Mouse (Mus musculus) C2C12 (cell line): ENCODE results near the gene Hist1h2ag. TPM values are rescaled to one million over a fixed set of nuclear protein-coding genes. Genes with fewer than 3 reads are reported as not detected.

Experiments
- H3K27me3 ChIP-seq: one replicate; pipeline ENCODE4 v1.6.1; 2011; ENCODE audit not compliant: control insufficient read depth, insufficient read depth, insufficient read length
- H3K36me3 ChIP-seq: one replicate; pipeline ENCODE4 v1.6.1; 2011; ENCODE audit not compliant: control insufficient read depth, insufficient read depth
- H3K4me3 ChIP-seq: one replicate; pipeline ENCODE4 v1.5.1; 2011; ENCODE audit warnings: mild to moderate bottlenecking, control low read depth; ENCODE audit not compliant: poor library complexity, insufficient read depth, severe bottlenecking
- H3K79me2 ChIP-seq: one replicate; pipeline ENCODE4 v1.6.1; 2011; ENCODE audit not compliant: control insufficient read depth, insufficient read depth
- H3K79me3 ChIP-seq: one replicate; pipeline ENCODE4 v1.6.1; 2011; ENCODE audit warnings: low read depth, control low read depth
- H3ac ChIP-seq: one replicate; pipeline ENCODE3; 2011; ENCODE audit warnings: low read depth; ENCODE audit not compliant: control insufficient read depth, insufficient read length
- CEBPB ChIP-seq: IDR thresholded peaks from one replicate; pipeline ENCODE4 v1.6.1; 2011; ENCODE audit warnings: low read depth, mild to moderate bottlenecking, control low read depth, moderate library complexity
- CTCF ChIP-seq: IDR thresholded peaks from one replicate; pipeline ENCODE4 v1.5.1; 2011; ENCODE audit not compliant: control insufficient read depth, insufficient read depth, insufficient read length
- FOSL1 ChIP-seq: IDR thresholded peaks from one replicate; pipeline ENCODE4 v1.8.0; 2011; ENCODE audit warnings: mild to moderate bottlenecking, low read length; ENCODE audit not compliant: poor library complexity, insufficient read depth, severe bottlenecking
- MAX ChIP-seq: IDR thresholded peaks from one replicate; pipeline ENCODE4 v1.6.1; 2011; ENCODE audit warnings: mild to moderate bottlenecking, control low read depth
- MYOD1 ChIP-seq: IDR thresholded peaks from one replicate; pipeline ENCODE4 v1.6.1; 2011; ENCODE audit warnings: low read depth; ENCODE audit not compliant: control insufficient read depth, insufficient read length
- MYOG ChIP-seq: IDR thresholded peaks from one replicate; pipeline ENCODE4 v1.6.1; 2011; ENCODE audit not compliant: control insufficient read depth, insufficient read length; ENCODE audit errors: extremely low read depth
- USF1 ChIP-seq: IDR thresholded peaks from one replicate; pipeline ENCODE4 v1.6.1; 2011; ENCODE audit warnings: low read depth, mild to moderate bottlenecking, control low read depth, moderate library complexity
- polyA plus RNA-seq: library from polyadenylated mRNA; unstranded; fragments of >200 nt; fragmentation: generic; extraction: Trizol; gene quantifications from one replicate; pipeline ENCODE4 v1.2.1, GENCODE M21; 2012; ENCODE audit warnings: missing spikeins

Gene Hist1h2ag
- polyA plus RNA-seq, 1 experiment = 9.8 TPM

DNA sequence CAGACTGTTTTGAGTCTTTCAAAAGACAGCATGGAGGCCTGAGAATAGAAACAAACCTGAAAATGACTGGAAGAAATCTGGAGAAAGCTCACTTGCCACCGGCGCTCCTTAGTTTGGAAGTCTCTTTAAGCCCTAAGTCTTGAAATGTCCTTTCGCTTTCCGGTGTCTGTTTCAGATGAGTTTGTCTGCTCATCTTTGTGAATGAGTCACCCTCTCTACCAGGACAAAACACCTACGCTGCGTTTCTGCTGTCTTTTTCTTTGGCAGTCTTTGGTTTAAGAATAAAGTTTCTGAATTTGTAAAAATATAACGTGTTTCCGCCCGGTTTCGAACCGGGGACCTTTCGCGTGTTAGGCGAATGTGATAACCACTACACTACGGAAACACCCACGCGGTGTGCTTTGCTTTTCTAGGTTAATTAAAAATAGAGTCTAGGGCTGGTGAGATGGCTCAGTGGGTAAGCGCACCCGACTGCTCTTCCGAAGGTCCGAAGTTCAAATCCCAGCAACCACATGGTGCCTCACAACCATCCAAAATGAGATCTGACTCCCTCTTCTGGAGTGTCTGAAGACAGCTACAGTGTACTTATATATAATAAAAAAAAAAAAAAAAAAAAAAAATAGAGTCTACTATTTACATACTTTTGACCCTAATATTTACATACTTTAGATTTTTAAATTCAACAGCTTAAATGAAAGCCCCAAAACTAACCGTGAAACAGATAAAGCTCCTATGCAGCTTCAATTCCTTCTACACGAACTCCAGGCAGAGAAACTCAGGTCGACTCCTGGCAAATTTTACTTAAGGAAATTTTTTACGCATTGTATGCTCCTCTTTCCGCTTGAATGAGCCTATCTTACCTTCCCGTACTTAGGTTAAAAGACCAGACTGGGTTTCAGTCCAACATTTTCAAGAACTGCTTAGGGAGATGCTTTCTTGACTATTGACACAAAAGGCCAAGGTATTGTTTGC, 27.0 kb downstream of the Hist1h2ag start:
- no peak overlapping the region for H3K4me3 ChIP-seq
- no peaks in the 10 kb centered on the region for H3K27me3 ChIP-seq
- TF ChIP-seq USF1 (no peak), MYOD1 (no peak), CEBPB (no peak), MYOG (no peak), CTCF (no peak), MAX (no peak), FOSL1 (no peak)
- no peaks in the 10 kb centered on the region for H3K36me3 ChIP-seq
- H3K79me3 ChIP-seq = no peaks in the 10 kb centered on the region
- no peaks in the 10 kb centered on the region for H3K79me2 ChIP-seq
- H3ac ChIP-seq = no peak overlapping the region

DNA sequence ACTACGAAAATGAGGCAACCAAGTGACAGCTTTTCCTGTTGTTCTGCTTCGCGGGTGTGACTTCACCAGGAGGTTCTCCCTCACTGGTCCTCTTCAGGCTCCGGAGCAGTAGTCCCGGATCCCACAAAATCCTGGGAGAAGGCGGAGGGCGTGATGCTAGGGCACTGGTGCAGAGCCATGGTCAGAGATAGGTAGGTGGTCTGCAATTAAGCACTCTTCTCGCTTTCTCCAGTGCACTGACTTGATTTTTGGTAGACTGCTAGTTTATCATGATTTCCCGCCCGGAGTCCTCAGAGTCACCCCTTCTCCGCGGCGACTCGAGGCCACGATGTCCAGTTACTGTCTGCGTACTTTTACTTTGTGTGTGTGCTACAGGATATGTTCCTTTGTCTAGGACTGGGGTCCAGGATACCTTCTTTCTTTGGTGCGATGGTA, 28.3 kb downstream of the Hist1h2ag start:
- Histone ChIP-seq H3K27me3 (peaks cover 5% of the 10 kb centered on the region), H3ac (no peak overlapping the region), H3K79me2 (no peaks in the 10 kb centered on the region), H3K4me3 (no peak overlapping the region), H3K36me3 (no peaks in the 10 kb centered on the region), H3K79me3 (no peaks in the 10 kb centered on the region)
- TF ChIP-seq MYOG = no peak
- no peak for TF ChIP-seq CTCF
- no peak for TF ChIP-seq MAX
- TF ChIP-seq FOSL1 = no peak
- TF ChIP-seq USF1 = no peak
- TF ChIP-seq CEBPB = no peak
- no peak for TF ChIP-seq MYOD1

DNA sequence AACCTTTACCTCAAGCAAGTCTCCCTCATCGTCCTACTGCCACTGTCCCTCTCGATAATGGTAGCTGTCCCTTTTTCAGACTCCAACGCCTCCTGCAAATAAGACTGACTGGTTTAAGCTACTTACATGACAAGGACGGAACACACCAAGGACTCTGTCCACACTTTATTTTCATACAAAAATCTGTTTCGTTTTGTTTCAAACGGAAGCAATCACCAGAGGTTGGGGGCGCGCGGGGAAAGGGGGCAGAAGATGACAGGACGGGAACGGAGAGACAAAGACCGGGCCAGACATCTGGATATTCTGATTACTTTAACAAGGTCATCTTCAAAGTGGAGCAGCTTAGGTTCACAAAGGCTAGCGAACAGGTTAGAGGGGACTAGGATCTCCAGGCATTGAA, 29.0 kb downstream of the Hist1h2ag start:
- H3K36me3 ChIP-seq = no peaks in the 10 kb centered on the region
- H3K79me2 ChIP-seq = no peaks in the 10 kb centered on the region
- peaks cover 5% of the 10 kb centered on the region for H3K27me3 ChIP-seq
- TF ChIP-seq MYOG (no peak), FOSL1 (no peak), USF1 (no peak), MAX (no peak), MYOD1 (no peak), CTCF (no peak), CEBPB (no peak)
- H3K4me3 ChIP-seq = no peak overlapping the region
- no peaks in the 10 kb centered on the region for H3K79me3 ChIP-seq
- H3ac ChIP-seq = no peak overlapping the region

DNA sequence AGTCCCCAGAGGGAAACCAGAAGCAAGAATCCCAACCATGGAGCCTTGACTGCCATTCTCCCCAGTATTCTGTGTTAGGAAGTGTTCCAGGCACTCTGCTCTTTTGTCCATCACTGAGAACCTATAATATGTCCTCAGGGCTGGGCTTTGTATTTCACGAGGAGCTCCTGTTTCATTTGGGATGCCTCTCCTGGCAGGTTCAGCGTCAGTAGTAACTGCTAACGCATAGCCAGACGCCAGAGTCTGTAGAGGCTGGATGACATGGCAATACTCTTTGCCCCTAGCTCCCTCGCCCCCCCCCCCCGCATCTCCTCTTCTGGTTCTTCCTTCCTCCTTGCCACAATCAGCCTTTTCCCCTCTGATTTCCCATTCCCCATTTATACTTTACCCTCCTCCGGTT, 33.1 kb downstream of the Hist1h2ag start, which contains the start of gene Prss16:
Gene Prss16, minus strand, starts transcription at position 101 of the 400 bp plus-strand sequence.
- TF ChIP-seq USF1 = no peak
- TF ChIP-seq MYOD1 = no peak
- no peaks in the 10 kb centered on the region for H3K79me3 ChIP-seq
- no peaks in the 10 kb centered on the region for H3K79me2 ChIP-seq
- no peaks in the 10 kb centered on the region for H3K36me3 ChIP-seq
- H3ac ChIP-seq = no peak within 1 kb of the TSS
- peaks cover 16% of the 10 kb centered on the region for H3K27me3 ChIP-seq
- H3K4me3 ChIP-seq = no peak within 1 kb of the TSS

DNA sequence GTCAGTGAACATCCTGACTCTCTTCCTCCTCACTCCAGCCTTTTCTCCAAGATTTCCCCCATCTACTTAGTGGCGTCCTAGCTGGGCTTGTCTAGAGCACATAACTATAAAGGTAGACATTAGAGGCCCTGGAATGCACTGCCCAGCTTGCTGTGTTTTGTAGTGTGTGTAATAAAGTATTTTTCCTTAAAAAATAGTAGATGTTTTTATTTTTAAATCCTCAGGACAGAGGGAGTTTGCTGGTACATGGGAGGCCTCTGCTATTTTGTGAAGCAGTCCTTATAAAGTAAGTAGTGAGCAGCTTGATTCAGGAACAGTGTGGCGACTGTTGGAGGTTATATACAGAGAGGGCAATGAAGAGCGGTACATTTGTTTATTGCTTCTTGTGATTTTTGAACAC, 34.0 kb downstream of the Hist1h2ag start:
- TF ChIP-seq MYOD1 (no peak), CTCF (no peak)
- no peaks in the 10 kb centered on the region for H3K79me2 ChIP-seq
- H3K4me3 ChIP-seq = no peak overlapping the region
- H3K27me3 ChIP-seq = peaks cover 16% of the 10 kb centered on the region
- H3K36me3 ChIP-seq = no peaks in the 10 kb centered on the region
- no peaks in the 10 kb centered on the region for H3K79me3 ChIP-seq
- no peak overlapping the region for H3ac ChIP-seq

DNA sequence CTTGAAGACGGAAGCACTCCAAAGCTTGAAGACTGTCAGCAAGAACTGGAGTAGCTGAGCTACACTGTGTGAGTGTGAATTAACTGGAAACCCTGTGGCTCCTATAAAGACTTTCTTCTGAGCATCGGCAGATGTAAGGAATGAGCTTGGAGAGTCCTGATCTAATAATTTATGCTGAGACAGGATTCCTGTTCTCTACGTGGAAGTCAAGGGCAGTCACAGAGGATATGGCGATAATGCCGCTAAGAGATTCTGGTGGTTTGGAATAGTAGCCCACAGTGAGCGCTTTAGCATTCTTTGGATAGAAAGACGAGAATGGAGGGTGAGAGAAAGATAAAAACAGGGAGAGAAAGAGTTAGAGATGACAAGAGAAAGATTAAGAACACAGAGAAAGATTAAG, 34.9 kb downstream of the Hist1h2ag start:
- Histone ChIP-seq H3K4me3 (no peak overlapping the region), H3ac (no peak overlapping the region), H3K36me3 (no peaks in the 10 kb centered on the region), H3K79me2 (no peaks in the 10 kb centered on the region), H3K79me3 (no peaks in the 10 kb centered on the region), H3K27me3 (peaks cover 16% of the 10 kb centered on the region)
- no peak for TF ChIP-seq FOSL1
- TF ChIP-seq MAX = no peak
- no peak for TF ChIP-seq USF1
- TF ChIP-seq CEBPB = no peak
- no peak for TF ChIP-seq MYOD1
- no peak for TF ChIP-seq CTCF
- no peak for TF ChIP-seq MYOG
